Mouse (Mus musculus) kidney, embryonic 14.5 days (tissue): ENCODE data around the gene Gm11549. TPM values are rescaled to one million over a fixed set of nuclear protein-coding genes. Genes with fewer than 3 reads are reported as not detected.

Experiments used
- ATAC-seq: fragments of 200-750 bp; cut with Nextera tagmentation; 2 replicates; pipeline ENCODE4 v1.8.0; 2017; ENCODE audit warnings: moderate number of reproducible peaks, mild to moderate bottlenecking, moderate TSS enrichment, moderate library complexity; ENCODE audit not compliant: low FRiP score, low TSS enrichment
- H3K27ac ChIP-seq: fragments of 300-500 bp; sonication (generic); 2 replicates; pipeline ENCODE4 v1.5.1; 2014; ENCODE audit warnings: low read depth, mild to moderate bottlenecking, low read length, moderate library complexity, mixed read lengths
- H3K27me3 ChIP-seq: fragments of 300-500 bp; sonication (generic); 2 replicates; pipeline ENCODE4 v1.6.1; 2014; ENCODE audit warnings: mild to moderate bottlenecking, low read length; ENCODE audit not compliant: control insufficient read depth, insufficient read depth
- H3K36me3 ChIP-seq: fragments of 300-500 bp; sonication (generic); 2 replicates; pipeline ENCODE4 v1.6.1; 2014; ENCODE audit warnings: low read length, mixed read lengths; ENCODE audit not compliant: control insufficient read depth, insufficient read depth
- H3K4me1 ChIP-seq: fragments of 300-500 bp; sonication (generic); 2 replicates; pipeline ENCODE4 v1.6.1; 2014; ENCODE audit warnings: low read length, mixed read lengths; ENCODE audit not compliant: control insufficient read depth, insufficient read depth
- H3K4me2 ChIP-seq: fragments of 300-500 bp; sonication (generic); replicated peaks from 2 replicates; pipeline ENCODE4 v1.6.1; 2014; ENCODE audit warnings: low read depth, mild to moderate bottlenecking, low read length
- H3K4me3 ChIP-seq: fragments of 300-500 bp; sonication (generic); 2 replicates; pipeline ENCODE4 v1.5.1; 2014; ENCODE audit warnings: mild to moderate bottlenecking, low read length
- H3K9ac ChIP-seq: fragments of 300-500 bp; sonication (generic); 2 replicates; pipeline ENCODE4 v1.6.1; 2014; ENCODE audit warnings: low read depth, mild to moderate bottlenecking, low read length, moderate library complexity
- H3K9me3 ChIP-seq: fragments of 300-500 bp; sonication (generic); 2 replicates; pipeline ENCODE4 v1.6.1; 2016; ENCODE audit warnings: low read length; ENCODE audit not compliant: control insufficient read depth
- WGBS: fragments of 180-500 bp; shearing (Covaris S2); extraction: QIAGEN DNeasy Blood & Tissue Kit; methylation state at CpG from one replicate; pipeline ENCODE4 v1.1.7; 2014; 5-methylcytosine and 5-hydroxymethylcytosine counted together
- polyA plus RNA-seq: library from polyadenylated mRNA; unstranded; fragments of >200 nt; fragmentation: Nextera tagmentation; extraction: Ambion mirVana; gene quantifications from 2 replicates; pipeline ENCODE4 v1.2.1, GENCODE M21; 2014

Gene Gm11549
- polyA plus RNA-seq = not detected in 2 replicates

DNA sequence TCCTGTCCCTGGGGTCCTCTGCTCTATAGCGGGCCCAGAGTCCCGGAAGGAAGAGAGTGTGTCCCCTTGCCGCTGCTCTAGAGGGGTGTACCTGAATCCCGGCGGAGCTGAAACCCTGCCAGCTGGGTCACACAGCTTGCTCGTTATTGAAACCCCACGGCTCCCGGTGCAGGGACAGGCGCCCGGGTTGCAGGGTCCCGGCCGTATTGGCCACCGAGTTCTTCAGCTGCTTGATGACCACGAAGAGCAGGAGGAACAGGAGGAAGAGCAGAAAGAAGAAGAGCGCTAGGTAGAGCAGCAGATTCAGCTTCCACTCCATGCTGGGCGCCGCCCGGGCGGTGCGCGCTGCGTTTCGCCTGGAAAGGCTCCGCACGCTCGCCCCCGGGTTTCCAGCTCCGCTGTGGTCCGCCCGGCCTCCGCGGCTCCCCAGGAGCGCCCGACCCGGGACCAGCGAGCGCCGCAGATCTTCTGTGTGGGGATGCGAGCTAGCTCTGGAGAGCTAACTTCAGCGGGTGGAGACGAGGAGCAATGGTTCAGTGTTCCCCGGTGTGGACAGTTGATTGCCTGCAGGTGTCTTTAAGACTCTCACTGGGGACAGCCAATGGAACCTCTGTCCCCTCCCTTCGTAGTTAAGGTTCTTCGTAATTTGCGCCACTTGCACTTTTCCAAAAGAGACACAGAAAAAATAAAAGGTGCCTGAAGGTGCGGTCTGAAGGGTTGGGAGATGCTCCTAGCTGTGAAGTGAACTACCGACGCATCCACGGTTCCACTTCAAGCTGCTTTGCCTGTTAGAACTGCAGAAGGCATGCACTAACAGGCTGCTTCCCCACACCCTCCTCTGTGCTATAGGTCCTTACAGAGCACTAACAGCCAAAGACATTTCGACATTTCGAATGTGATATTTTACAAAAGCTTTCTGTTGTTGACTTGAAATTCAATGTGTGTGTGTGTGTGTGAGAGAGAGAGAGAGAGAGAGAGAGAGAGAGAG lies at the start of gene Gm11549:
Gene Gm11549, minus strand, starts transcription at position 741 of the 988 bp plus-strand sequence.
- WGBS = under 1% methylated on average over 50 of the region's 51 CpGs
- Histone ChIP-seq H3K9me3 (no peaks in the 10 kb centered on the region), H3K9ac (peak within 1 kb of the TSS; percentile 31), H3K27ac (no peak within 1 kb of the TSS), H3K4me2 (peak within 1 kb of the TSS; percentile 85), H3K36me3 (no peaks in the 10 kb centered on the region), H3K27me3 (peaks cover 30% of the 10 kb centered on the region), H3K4me1 (no peaks in the 10 kb centered on the region), H3K4me3 (peak within 1 kb of the TSS; percentile 46)
- peak; percentile 57; the same call in 1 of the 2 replicates for ATAC-seq

DNA sequence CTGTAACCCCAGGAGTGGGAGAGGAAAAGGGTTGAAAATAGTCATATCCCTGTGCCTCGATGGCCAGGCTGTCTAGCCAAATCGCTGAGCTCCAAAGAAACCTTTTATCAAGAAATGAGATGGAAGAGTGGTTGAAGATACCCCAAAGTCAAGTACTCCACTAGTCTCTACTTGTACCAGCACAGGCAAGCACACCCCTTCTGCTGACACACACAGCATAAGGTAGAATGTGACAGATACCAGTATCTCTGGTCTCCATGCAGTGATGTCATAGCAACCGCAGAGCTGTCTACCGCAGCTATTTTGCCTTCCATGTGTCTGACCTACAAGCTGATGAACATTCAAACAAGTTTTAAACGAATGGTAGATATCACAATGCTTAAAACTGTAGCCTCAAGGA lies 48.2 kb upstream of the Gm11549 start:
- H3K27me3 ChIP-seq = no peaks in the 10 kb centered on the region
- no peak for ATAC-seq
- peak overlapping the region; percentile 90; the same call in 1 of the 2 replicates for H3K4me3 ChIP-seq
- H3K4me1 ChIP-seq = peaks cover 16% of the 10 kb centered on the region
- no peaks in the 10 kb centered on the region for H3K9me3 ChIP-seq
- peaks cover 55% of the 10 kb centered on the region for H3K36me3 ChIP-seq
- H3K4me2 ChIP-seq = peak overlapping the region; percentile 70
- 91% methylated on average over 5 of the region's 5 CpGs for WGBS
- 0 out of 2 replicates have a peak overlapping the region, but pooled peaks have one; percentile 92 for H3K9ac ChIP-seq
- H3K27ac ChIP-seq = no peak overlapping the region

DNA sequence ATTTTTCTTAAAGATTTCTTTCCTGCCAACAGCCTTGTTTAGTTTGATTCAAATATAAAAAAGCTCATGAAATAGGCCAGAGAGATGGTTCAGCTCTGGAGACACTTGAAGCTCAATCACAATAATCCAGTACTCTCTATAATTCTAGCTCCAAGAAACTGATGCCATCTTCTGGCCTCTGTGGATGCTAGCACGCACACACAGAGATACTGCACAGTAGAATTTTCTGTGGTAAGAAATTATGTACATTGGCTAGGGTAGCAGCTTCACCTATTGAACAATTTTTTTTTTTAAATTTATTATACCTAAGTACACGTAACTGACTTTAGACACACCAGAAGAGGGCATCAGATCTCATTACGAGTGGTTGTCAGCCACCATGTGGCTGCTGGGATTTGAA lies 42.1 kb upstream of the Gm11549 start:
- H3K27me3 ChIP-seq = no peaks in the 10 kb centered on the region
- 90% methylated on average over 3 of the region's 3 CpGs for WGBS
- H3K4me2 ChIP-seq = no peak overlapping the region
- H3K9me3 ChIP-seq = no peaks in the 10 kb centered on the region
- ATAC-seq = no peak
- no peak overlapping the region for H3K9ac ChIP-seq
- H3K27ac ChIP-seq = no peak overlapping the region
- H3K4me3 ChIP-seq = no peak overlapping the region
- H3K36me3 ChIP-seq = peaks cover 73% of the 10 kb centered on the region
- no peaks in the 10 kb centered on the region for H3K4me1 ChIP-seq

DNA sequence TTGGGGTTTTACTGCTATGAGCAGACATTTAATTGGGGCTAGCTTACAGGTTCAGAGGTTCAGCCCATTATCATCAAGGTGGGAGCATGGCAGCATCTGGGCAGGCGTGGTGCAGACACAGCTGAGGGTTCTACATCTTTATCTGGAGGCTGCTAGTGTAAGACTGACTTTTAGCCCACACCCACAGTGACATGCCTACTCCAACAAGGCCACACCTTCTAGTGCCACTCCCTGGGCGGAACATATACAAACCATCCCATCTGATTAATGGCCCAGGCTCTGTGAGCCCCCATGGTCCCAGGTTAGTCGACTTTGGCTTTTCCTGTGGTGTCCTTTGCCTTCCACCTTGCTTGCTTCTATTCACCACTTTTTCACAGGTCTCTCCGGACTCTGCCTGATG lies 38.0 kb upstream of the Gm11549 start:
- no peaks in the 10 kb centered on the region for H3K4me1 ChIP-seq
- H3K9ac ChIP-seq = no peak overlapping the region
- no peak for ATAC-seq
- H3K27me3 ChIP-seq = no peaks in the 10 kb centered on the region
- H3K4me3 ChIP-seq = no peak overlapping the region
- no peak overlapping the region for H3K27ac ChIP-seq
- 80% methylated on average over 4 of the region's 4 CpGs for WGBS
- H3K4me2 ChIP-seq = no peak overlapping the region
- H3K36me3 ChIP-seq = peaks cover 70% of the 10 kb centered on the region
- H3K9me3 ChIP-seq = no peaks in the 10 kb centered on the region

DNA sequence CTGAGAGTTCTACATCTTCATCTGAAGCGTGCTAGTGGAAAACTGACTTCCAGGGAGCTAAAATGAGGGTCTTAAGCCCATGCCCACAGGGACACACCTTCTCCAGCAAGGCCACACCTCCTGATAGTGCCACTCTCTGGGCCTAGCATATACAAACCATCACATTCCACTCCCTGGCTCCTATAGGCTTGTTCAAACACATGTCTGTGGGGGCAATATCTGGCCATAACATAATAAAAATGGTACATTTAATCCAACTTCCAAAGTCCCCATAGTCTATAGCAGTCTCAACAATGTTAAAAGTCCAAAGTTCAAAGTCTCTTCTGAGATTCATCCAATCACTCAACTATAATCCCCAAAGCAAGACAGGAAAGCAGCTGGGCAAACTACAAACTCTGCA lies 36.0 kb upstream of the Gm11549 start:
- Histone ChIP-seq H3K4me2 (no peak overlapping the region), H3K9me3 (no peaks in the 10 kb centered on the region), H3K36me3 (peaks cover 62% of the 10 kb centered on the region), H3K27ac (no peak overlapping the region), H3K4me1 (no peaks in the 10 kb centered on the region), H3K9ac (no peak overlapping the region), H3K4me3 (no peak overlapping the region), H3K27me3 (no peaks in the 10 kb centered on the region)
- WGBS = 81% methylated on average over 1 of the region's 1 CpGs
- ATAC-seq = no peak

DNA sequence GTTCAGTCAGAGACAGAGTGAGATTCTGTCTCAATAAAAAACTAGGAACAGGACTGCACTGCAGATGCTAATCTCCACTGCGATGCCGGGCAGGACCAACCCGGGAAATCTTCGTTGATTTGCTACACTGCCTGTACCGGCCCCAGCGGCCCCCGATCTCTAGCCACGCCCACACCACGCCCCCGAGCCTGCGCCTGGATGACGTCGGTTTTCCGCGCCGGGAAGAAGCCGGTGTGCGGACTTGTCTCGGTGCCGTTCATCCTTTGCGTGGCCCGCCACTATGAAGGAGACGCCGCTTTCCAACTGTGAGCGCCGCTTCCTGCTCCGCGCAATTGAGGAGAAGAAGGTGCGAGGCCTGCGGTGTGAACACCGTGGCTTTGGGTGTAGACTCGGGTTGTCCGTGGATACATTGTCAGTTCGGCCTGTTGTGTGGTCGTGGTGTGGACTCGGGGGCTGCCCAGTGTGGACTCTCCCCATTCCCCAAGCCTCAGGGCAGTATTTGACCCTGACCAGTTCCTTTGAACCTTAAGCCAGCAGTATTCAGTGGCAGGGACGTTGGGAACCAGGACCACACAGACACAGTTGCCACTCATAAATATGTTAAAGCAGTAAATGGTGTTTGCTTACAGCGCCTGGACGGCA lies 30.9 kb upstream of the Gm11549 start, which contains the start of gene Exosc9:
Gene Exosc9, plus strand, starts transcription at position 201 of the 642 bp plus-strand sequence.
- H3K36me3 ChIP-seq = peaks cover 34% of the 10 kb centered on the region
- H3K4me1 ChIP-seq = no peaks in the 10 kb centered on the region
- no peaks in the 10 kb centered on the region for H3K9me3 ChIP-seq
- no peak within 1 kb of the TSS for H3K27ac ChIP-seq
- ATAC-seq = peak; percentile 96
- H3K27me3 ChIP-seq = no peaks in the 10 kb centered on the region
- under 1% methylated on average over 39 of the region's 39 CpGs for WGBS
- H3K9ac ChIP-seq = peak within 1 kb of the TSS; percentile 72
- peak within 1 kb of the TSS; percentile 93 for H3K4me3 ChIP-seq
- peak within 1 kb of the TSS; percentile 93 for H3K4me2 ChIP-seq

DNA sequence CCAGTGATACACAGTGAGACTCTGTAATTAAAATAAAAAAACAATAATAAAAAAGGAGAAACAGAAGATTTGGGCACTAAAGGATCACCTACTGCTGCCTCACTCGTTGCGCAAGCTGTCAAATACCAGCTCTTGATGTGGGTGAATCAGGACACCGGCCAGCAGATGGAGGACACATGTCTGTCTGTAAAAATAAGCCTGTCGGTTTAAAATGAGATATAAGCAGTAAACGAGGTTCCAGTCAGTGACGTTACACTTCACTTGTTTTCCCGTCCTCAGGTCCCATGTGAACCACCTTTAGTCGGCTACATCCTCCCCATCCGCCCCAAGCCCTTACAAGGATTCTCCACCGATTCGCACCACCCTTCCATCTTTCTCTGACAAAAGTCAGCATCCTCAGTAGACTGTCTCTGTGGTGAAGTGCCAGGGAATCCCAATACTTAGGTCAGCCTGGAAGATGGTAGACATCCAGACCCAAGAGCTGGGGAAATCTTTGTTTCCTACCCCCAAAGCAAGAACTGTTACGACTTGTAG lies 30.3 kb upstream of the Gm11549 start:
- ATAC-seq = peak; percentile 62
- H3K4me1 ChIP-seq = no peaks in the 10 kb centered on the region
- peaks cover 28% of the 10 kb centered on the region for H3K36me3 ChIP-seq
- H3K27ac ChIP-seq = no peak overlapping the region
- no peaks in the 10 kb centered on the region for H3K9me3 ChIP-seq
- WGBS = 22% methylated on average over 12 of the region's 12 CpGs
- peak overlapping the region; percentile 72; the same call in 1 of the 2 replicates for H3K9ac ChIP-seq
- no peaks in the 10 kb centered on the region for H3K27me3 ChIP-seq
- peak overlapping the region; percentile 93 for H3K4me3 ChIP-seq
- H3K4me2 ChIP-seq = peak overlapping the region; percentile 93

DNA sequence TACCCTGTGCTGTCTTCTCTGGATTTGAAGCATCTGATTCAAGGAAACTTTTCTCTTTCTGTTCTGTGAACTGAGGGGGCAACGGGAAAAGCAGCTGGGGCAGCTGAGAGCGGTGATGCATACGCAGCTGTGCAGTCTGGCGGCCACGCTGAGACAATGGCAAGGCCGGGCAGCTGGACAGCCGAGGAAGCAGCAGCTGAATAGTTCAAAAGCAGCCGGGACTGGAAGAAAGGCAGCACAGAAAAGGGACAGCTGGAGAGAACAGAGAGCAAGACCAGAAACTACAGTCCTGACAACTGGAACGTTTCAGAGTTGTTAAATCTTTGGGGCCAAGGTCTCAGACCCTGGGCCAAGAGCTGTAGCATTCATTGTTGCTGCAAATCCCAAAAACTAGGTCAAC lies 29.7 kb upstream of the Gm11549 start:
- no peak for ATAC-seq
- peak overlapping the region; percentile 93; the same call in 1 of the 2 replicates for H3K4me3 ChIP-seq
- 27% methylated on average over 9 of the region's 9 CpGs for WGBS

More for the DNA sequence above, 29.7 kb upstream of the Gm11549 start:
- H3K27ac ChIP-seq = no peak overlapping the region
- H3K27me3 ChIP-seq = no peaks in the 10 kb centered on the region
- peak overlapping the region; percentile 93 for H3K4me2 ChIP-seq
- no peaks in the 10 kb centered on the region for H3K9me3 ChIP-seq
- no peaks in the 10 kb centered on the region for H3K4me1 ChIP-seq
- H3K9ac ChIP-seq = 0 out of 2 replicates have a peak overlapping the region, but pooled peaks have one; percentile 4
- peaks cover 24% of the 10 kb centered on the region for H3K36me3 ChIP-seq
